Mouse (Mus musculus) MEL-GATA-1-ER (cell line): ENCODE results near the gene Ino80b.

ENCODE experiments used
- DNase-seq: peaks from one replicate; pipeline ENCODE4 v3.0.0-alpha.2; 2012; ENCODE audit warnings: low read depth; ENCODE audit errors: extremely low read depth

Gene Ino80b

GRCm38 (mm10) chr6:83141636-83142035, 16.4 kb upstream of the Ino80b start:
- DNase-seq: no peak

- DNase-seq: no peak
Observed at GRCm38 (mm10) chr6:83140044-83140443, 14.8 kb upstream of the Ino80b start.

- DNase-seq: no peak
Observed at GRCm38 (mm10) chr6:83138056-83138455, 12.8 kb upstream of the Ino80b start.

- no peak for DNase-seq
Observed at GRCm38 (mm10) chr6:83137576-83137950, 12.3 kb upstream of the Ino80b start.

- no peak for DNase-seq
Observed at GRCm38 (mm10) chr6:83136881-83137575, 11.8 kb upstream of the Ino80b start.

GRCm38 (mm10) chr6:83136291-83136880, 11.2 kb upstream of the Ino80b start:
- DNase-seq: no peak

- no peak for DNase-seq
Observed at GRCm38 (mm10) chr6:83135571-83136161, 10.4 kb upstream of the Ino80b start.

- no peak for DNase-seq
Observed at GRCm38 (mm10) chr6:83134951-83135513, 9.8 kb upstream of the Ino80b start, which contains the start of gene Rtkn. Gene Rtkn, plus strand, starts transcription at chr6:83135463.

- no peak for DNase-seq
Observed at GRCm38 (mm10) chr6:83134226-83134625, 9.0 kb upstream of the Ino80b start.

GRCm38 (mm10) chr6:83132176-83132919, 7.1 kb upstream of the Ino80b start:
- DNase-seq: no peak

- no peak for DNase-seq
Observed at GRCm38 (mm10) chr6:83131469-83132034, 6.3 kb upstream of the Ino80b start.

- DNase-seq: no peak
Observed at GRCm38 (mm10) chr6:83127419-83127818, 2.2 kb upstream of the Ino80b start.

- peak; percentile 97 for DNase-seq
Observed at GRCm38 (mm10) chr6:83124851-83125312, 349 bp downstream of the Ino80b start.

- no peak for DNase-seq
Observed at GRCm38 (mm10) chr6:83122961-83123360, 2.3 kb downstream of the Ino80b start.

GRCm38 (mm10) chr6:83121863-83122710, 3.1 kb downstream of the Ino80b start:
- no peak for DNase-seq

GRCm38 (mm10) chr6:83120930-83121862, 4.0 kb downstream of the Ino80b start, which contains the start of gene Wbp1:
Gene Wbp1, minus strand, starts transcription at chr6:83121559.
- peak; percentile 100 for DNase-seq

- no peak for DNase-seq
Observed at GRCm38 (mm10) chr6:83119734-83120051, 5.5 kb downstream of the Ino80b start.

GRCm38 (mm10) chr6:83118825-83119733, 6.2 kb downstream of the Ino80b start:
- DNase-seq: no peak
